Mouse (Mus musculus) E14TG2a.4 (cell line): Measurements from ENCODE around the gene Diras1.

Experiments
- CTCF ChIP-seq: conservative IDR thresholded peaks from 2 replicates; pipeline ENCODE4 v1.5.1; 2014; ENCODE audit warnings: low read length
- NANOG ChIP-seq: IDR thresholded peaks from 2 replicates; pipeline ENCODE4 v1.6.1; 2014; ENCODE audit warnings: borderline replicate concordance, low read length, mixed read lengths

- no peak for TF ChIP-seq CTCF
- TF ChIP-seq NANOG, result no peak
Observed at GRCm38 (mm10) chr10:80981564-80982112, 43.8 kb downstream of the Diras1 start.
